Mouse (Mus musculus) lung, embryonic 14.5 days (tissue): ENCODE measurements around the gene Cdyl2. TPM values are rescaled to one million over a fixed set of nuclear protein-coding genes. Genes with fewer than 3 reads are reported as not detected.

ENCODE experiments used
- ATAC-seq: fragments of 200-750 bp; cut with Nextera tagmentation; 2 replicates; pipeline ENCODE4 v1.8.0; 2017; ENCODE audit warnings: mild to moderate bottlenecking, moderate TSS enrichment, moderate library complexity; ENCODE audit not compliant: insufficient read depth
- DNase-seq: peaks from one replicate; pipeline ENCODE4 v3.0.0-alpha.2; 2015
- H3K27ac ChIP-seq: fragments of 300-500 bp; sonication (generic); 2 replicates; pipeline ENCODE4 v1.5.1; 2014; ENCODE audit warnings: low read depth, mild to moderate bottlenecking, moderate library complexity
- H3K27me3 ChIP-seq: fragments of 300-500 bp; sonication (generic); 2 replicates; pipeline ENCODE4 v1.6.1; 2014; ENCODE audit warnings: low read length, control low read depth; ENCODE audit not compliant: insufficient read depth
- H3K36me3 ChIP-seq: fragments of 300-500 bp; sonication (generic); 2 replicates; pipeline ENCODE4 v1.6.1; 2014; ENCODE audit warnings: control low read depth; ENCODE audit not compliant: insufficient read depth
- H3K4me1 ChIP-seq: fragments of 300-500 bp; sonication (generic); 2 replicates; pipeline ENCODE4 v1.6.1; 2014; ENCODE audit warnings: antibody characterized with exemption, control low read depth; ENCODE audit not compliant: insufficient read depth
- H3K4me2 ChIP-seq: fragments of 300-500 bp; sonication (generic); 2 replicates; pipeline ENCODE4 v1.6.1; 2014; ENCODE audit warnings: mild to moderate bottlenecking
- H3K4me3 ChIP-seq: fragments of 300-500 bp; sonication (generic); 2 replicates; pipeline ENCODE4 v1.5.1; 2014; ENCODE audit warnings: low read depth, low read length
- H3K9ac ChIP-seq: fragments of 300-500 bp; sonication (generic); 2 replicates; pipeline ENCODE4 v1.6.1; 2014
- H3K9me3 ChIP-seq: fragments of 300-500 bp; sonication (generic); 2 replicates; pipeline ENCODE4 v1.6.1; 2016; ENCODE audit warnings: low read depth, low read length, control low read depth
- CTCF ChIP-seq: IDR thresholded peaks from 2 replicates; pipeline ENCODE4 v1.5.1; 2016; ENCODE audit warnings: antibody characterized with exemption, low read depth
- WGBS: fragments of 180-500 bp; shearing (Covaris S2); extraction: QIAGEN DNeasy Blood & Tissue Kit; methylation state at CpG from one replicate; pipeline ENCODE4 v1.1.7; 2014; 5-methylcytosine and 5-hydroxymethylcytosine counted together
- polyA plus RNA-seq: library from polyadenylated mRNA; unstranded; fragments of >200 nt; fragmentation: Nextera tagmentation; extraction: Ambion mirVana; gene quantifications from 2 replicates; pipeline ENCODE4 v1.2.1, GENCODE M21; 2014

Cdyl2 gene
- polyA plus RNA-seq, 1 experiment from 2014 or later = 8.7 TPM

DNA sequence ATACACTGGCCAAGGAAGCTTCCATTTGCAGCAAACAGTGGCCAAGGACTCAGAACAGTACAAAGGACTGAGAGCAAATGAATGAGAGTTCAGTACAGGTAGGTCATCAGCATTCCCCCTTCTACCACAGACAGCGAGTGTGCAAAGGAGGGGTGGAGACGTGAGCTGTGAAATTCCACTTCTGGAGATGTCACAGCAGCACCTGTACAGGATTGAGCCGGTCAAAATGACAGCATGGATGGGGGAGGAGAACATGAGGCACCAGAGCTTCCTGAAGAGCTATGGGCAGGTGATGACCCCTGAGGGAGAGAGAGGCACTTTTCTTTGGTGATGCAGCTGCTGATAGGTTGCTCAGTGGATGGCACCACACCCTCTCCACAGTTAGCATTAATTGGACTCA lies 25.3 kb downstream of the Cdyl2 start:
- WGBS = 76% methylated on average over 3 of the region's 3 CpGs
- Histone ChIP-seq H3K4me2 (no peak overlapping the region), H3K36me3 (no peaks in the 10 kb centered on the region), H3K9me3 (no peaks in the 10 kb centered on the region), H3K9ac (no peak overlapping the region), H3K27ac (no peak overlapping the region), H3K27me3 (no peaks in the 10 kb centered on the region), H3K4me1 (no peaks in the 10 kb centered on the region), H3K4me3 (no peak overlapping the region)
- DNase-seq = no peak
- ATAC-seq = no peak
- no peak for TF ChIP-seq CTCF

- no peak for ATAC-seq
Measured at GRCm38 (mm10) chr8:116702501-116702900, 30.3 kb downstream of the Cdyl2 start.

DNA sequence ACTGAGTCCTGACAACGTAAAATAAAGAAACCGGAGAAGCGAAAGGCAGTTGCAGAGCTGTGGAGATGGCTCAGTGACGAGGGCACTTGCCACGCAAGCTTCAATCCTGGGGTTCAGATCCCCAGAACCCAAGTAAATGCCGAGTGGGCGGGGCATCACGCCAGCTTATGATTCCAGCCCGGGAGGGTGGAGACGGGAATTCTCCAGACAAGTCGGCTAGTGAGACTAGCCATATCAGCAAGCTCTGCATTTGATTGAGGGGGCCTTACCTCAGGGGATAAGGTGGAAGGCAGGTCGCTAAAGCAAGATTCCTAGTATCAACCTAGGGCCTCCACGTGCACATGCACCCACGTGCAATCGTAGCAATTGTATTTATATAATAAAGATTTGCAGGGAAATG lies 39.9 kb downstream of the Cdyl2 start:
- ATAC-seq (no peak), DNase-seq (no peak)
- Histone ChIP-seq H3K27ac (no peak overlapping the region), H3K4me1 (no peaks in the 10 kb centered on the region), H3K4me2 (no peak overlapping the region), H3K9ac (no peak overlapping the region), H3K27me3 (no peaks in the 10 kb centered on the region), H3K4me3 (no peak overlapping the region), H3K36me3 (no peaks in the 10 kb centered on the region), H3K9me3 (no peaks in the 10 kb centered on the region)
- 74% methylated on average over 15 of the region's 15 CpGs for WGBS
- TF ChIP-seq CTCF = no peak

More at GRCm38 (mm10) chr8:116702501-116702900, 30.3 kb downstream of the Cdyl2 start:
- no peaks in the 10 kb centered on the region for H3K36me3 ChIP-seq
- no peak overlapping the region for H3K4me2 ChIP-seq
- H3K4me3 ChIP-seq = no peak overlapping the region
- no peak for TF ChIP-seq CTCF
- no peak for DNase-seq
- H3K27ac ChIP-seq = no peak overlapping the region
- H3K27me3 ChIP-seq = no peaks in the 10 kb centered on the region
- H3K9ac ChIP-seq = no peak overlapping the region
- no peaks in the 10 kb centered on the region for H3K4me1 ChIP-seq
- 81% methylated on average over 6 of the region's 6 CpGs for WGBS
- H3K9me3 ChIP-seq = no peaks in the 10 kb centered on the region

GRCm38 (mm10) chr8:116689741-116690140 lies 43.0 kb downstream of the Cdyl2 start:
- no peaks in the 10 kb centered on the region for H3K9me3 ChIP-seq
- H3K4me3 ChIP-seq = no peak overlapping the region
- H3K27ac ChIP-seq = no peak overlapping the region
- WGBS = 90% methylated on average over 3 of the region's 3 CpGs
- ATAC-seq = no peak
- H3K9ac ChIP-seq = no peak overlapping the region
- TF ChIP-seq CTCF = no peak
- no peak for DNase-seq
- no peaks in the 10 kb centered on the region for H3K4me1 ChIP-seq
- no peak overlapping the region for H3K4me2 ChIP-seq
- H3K27me3 ChIP-seq = no peaks in the 10 kb centered on the region
- H3K36me3 ChIP-seq = no peaks in the 10 kb centered on the region

DNA sequence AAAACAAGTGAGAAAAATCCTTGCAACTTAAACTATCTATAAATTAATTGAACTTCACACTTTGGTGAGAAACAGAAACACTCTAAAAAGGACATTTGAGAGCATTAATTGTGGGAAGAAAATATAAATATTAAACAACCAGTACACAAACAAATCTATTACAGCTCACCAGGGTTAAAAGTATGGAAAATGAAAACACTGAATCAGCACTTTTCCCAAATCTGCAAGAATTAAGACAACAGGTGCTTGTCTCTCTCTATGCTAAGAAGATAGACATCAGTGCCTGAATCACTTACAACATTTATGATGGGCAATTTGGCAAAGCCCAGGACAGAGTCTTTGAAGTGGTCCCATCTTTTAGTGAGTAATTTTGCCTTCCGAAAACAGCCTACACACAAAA lies 56.6 kb downstream of the Cdyl2 start:
- H3K27ac ChIP-seq = no peak overlapping the region
- no peak overlapping the region for H3K4me2 ChIP-seq
- WGBS = 97% methylated on average over 1 of the region's 1 CpGs
- no peak overlapping the region for H3K4me3 ChIP-seq
- TF ChIP-seq CTCF = no peak
- ATAC-seq (no peak), DNase-seq (no peak)
- no peaks in the 10 kb centered on the region for H3K9me3 ChIP-seq
- no peaks in the 10 kb centered on the region for H3K36me3 ChIP-seq
- H3K9ac ChIP-seq = no peak overlapping the region
- no peaks in the 10 kb centered on the region for H3K27me3 ChIP-seq
- H3K4me1 ChIP-seq = no peaks in the 10 kb centered on the region

GRCm38 (mm10) chr8:116673966-116674805 lies 58.6 kb downstream of the Cdyl2 start:
- H3K4me3 ChIP-seq = no peak overlapping the region
- no peaks in the 10 kb centered on the region for H3K36me3 ChIP-seq
- DNase-seq = no peak
- ATAC-seq = no peak
- no peak overlapping the region for H3K9ac ChIP-seq
- no peaks in the 10 kb centered on the region for H3K27me3 ChIP-seq
- 73% methylated on average over 10 of the region's 10 CpGs for WGBS
- H3K4me1 ChIP-seq = no peaks in the 10 kb centered on the region
- H3K4me2 ChIP-seq = no peak overlapping the region
- no peak overlapping the region for H3K27ac ChIP-seq
- no peaks in the 10 kb centered on the region for H3K9me3 ChIP-seq
- TF ChIP-seq CTCF = no peak

DNA sequence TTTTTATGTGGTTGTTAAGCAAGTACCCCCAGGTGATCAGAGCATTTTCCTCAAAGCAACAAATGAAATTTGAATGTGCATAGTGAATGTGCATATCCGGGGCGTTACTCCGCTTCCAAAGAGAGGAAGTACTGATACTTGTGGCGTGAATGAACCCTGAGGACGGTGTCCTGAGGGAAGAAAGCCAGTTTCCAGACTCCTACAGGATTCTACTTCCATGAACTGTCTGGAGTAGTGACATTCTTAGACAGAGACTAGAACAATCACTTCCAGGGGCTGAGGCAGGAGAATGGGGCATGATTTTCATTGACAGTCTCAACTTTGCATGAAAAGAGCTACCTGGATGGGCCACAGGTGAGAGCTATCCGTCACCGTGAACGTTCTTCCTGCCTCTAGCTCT lies 59.3 kb downstream of the Cdyl2 start:
- 78% methylated on average over 8 of the region's 8 CpGs for WGBS
- DNase-seq = no peak
- no peaks in the 10 kb centered on the region for H3K9me3 ChIP-seq

More for the DNA sequence above, 59.3 kb downstream of the Cdyl2 start:
- TF ChIP-seq CTCF = no peak
- Histone ChIP-seq H3K9ac (no peak overlapping the region), H3K4me3 (no peak overlapping the region), H3K4me1 (no peaks in the 10 kb centered on the region), H3K27me3 (no peaks in the 10 kb centered on the region), H3K4me2 (no peak overlapping the region), H3K36me3 (no peaks in the 10 kb centered on the region), H3K27ac (no peak overlapping the region)
- no peak for ATAC-seq
